9 mouse cellular contexts compared by ENCODE assay signal in the genomic region with DNA sequence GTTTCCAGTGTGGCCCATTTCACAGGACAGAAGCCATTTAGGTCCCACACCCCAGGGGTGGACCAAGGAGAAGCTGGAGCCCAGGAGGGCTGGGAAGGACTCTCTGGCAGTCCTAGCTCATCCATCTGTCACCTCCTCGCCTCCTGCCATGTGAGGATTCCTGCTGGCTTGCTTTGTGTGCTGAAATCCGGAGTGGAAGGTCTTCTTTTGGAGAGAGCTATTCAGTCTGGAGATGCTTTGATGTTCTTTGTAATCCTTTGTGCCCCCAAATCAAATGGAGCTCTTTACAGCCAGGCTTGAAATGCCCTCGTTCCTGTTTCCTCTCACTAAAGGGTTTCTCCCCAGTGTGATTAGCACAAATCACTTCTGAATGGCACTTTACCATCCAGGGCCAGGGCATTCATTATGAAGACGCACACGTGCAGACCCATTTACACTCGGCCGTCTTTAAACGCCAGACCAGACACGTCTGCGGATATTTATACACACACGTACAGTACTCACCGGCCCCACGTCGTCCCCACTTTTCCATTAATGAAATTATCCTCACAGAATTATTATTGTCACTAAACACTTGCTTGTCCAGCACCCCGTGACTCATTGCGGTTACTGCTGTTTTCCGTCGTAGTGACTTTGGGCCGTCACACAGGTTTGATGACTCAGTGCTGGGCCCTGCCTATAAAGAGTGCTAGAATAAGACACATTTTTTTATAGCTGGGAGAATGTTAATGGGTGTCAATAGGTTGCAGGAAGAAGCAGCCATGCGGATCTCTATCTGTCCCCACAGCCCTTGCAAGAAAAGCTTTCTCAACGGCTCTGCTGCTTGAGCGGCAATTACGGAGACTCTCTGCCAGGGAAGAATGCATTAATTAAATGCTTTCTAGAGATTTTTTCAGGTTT.
DNase-seq lines count a peak whose midpoint lies in the region.
"Had no signal": no experiment of that assay in that cellular context is flagged by ENCODE, and none has a peak within 500 bp of the region (broad histone marks: within the 10 kb centered on the region; RNA-seq: fewer than 3 reads in every experiment).

No protein-coding gene starts in this region.

- H3K27me3 ChIP-seq in heart, embryonic 10.5 days (ENCODE audit: insufficient read depth, poor library complexity, severe bottlenecking): no peaks in the 10 kb centered on the region
- H3K27me3 ChIP-seq: embryonic facial prominence, embryonic 15.5 days had no signal

- no peaks in the 10 kb centered on the region for H3K4me1 ChIP-seq in heart, embryonic 10.5 days
- H3K4me1 ChIP-seq: embryonic facial prominence, embryonic 15.5 days had no signal

- H3K9me3 ChIP-seq in heart, embryonic 10.5 days: no peaks in the 10 kb centered on the region

- DNase-seq in adrenal gland, adult 2 months: peak; percentile 25
- DNase-seq in adrenal gland, postnatal 25 days: no peak
- peak; percentile 2 to 40 for DNase-seq in urinary bladder, postnatal 36 days (ENCODE audit: low spot score in 2 of 2)
- no peak for DNase-seq in urinary bladder, postnatal 25 days (ENCODE audit: low spot score)
- peak; percentile 53 for DNase-seq in mesoderm, embryonic 11.5 days (ENCODE audit: low read depth, low spot score)
- DNase-seq in heart, embryonic 10.5 days (ENCODE audit: low spot score): no peak
- DNase-seq in spleen, postnatal 10 days (ENCODE audit: low spot score in 2 of 2): no peak
- no peak for DNase-seq in thymus, postnatal 36 days

- no peaks in the 10 kb centered on the region for H3K36me3 ChIP-seq in heart, embryonic 10.5 days
- H3K36me3 ChIP-seq: embryonic facial prominence, embryonic 15.5 days had no signal

- no peak overlapping the region for H3K4me3 ChIP-seq in heart, embryonic 10.5 days
- H3K4me3 ChIP-seq: embryonic facial prominence, embryonic 15.5 days had no signal

- WGBS in heart, embryonic 10.5 days: 71% methylated on average over 23 of the region's 23 CpGs

- no peak overlapping the region for H3K27ac ChIP-seq in heart, embryonic 10.5 days
- H3K27ac ChIP-seq: embryonic facial prominence, embryonic 15.5 days had no signal

Comparison
In these comparisons a context has a peak if more than half of its experiments do, and no peak if none do; other contexts are left out.
1. DNase-seq: peak in adrenal gland, adult 2 months (single experiment), urinary bladder, postnatal 36 days (2 of 2) and mesoderm, embryonic 11.5 days (single experiment); none in adrenal gland, postnatal 25 days (single experiment), urinary bladder, postnatal 25 days (single experiment), heart, embryonic 10.5 days (single experiment), spleen, postnatal 10 days (0 of 2) and thymus, postnatal 36 days (0 of 2).